Mouse (Mus musculus) WW6 (cell line): ENCODE measurements around the gene Cyp24a1.
A peak's percentile ranks its signal among the peaks of the same experiment; 100 is the strongest.
"Not testable (repeated sequence)": the region's sequence is repeated elsewhere in the genome, so short reads cannot be mapped to it uniquely, and the experiment has no call there.

Experiments
- DNase-seq: peaks from one replicate; pipeline ENCODE4 v3.0.0-alpha.2; 2013; ENCODE audit warnings: low read depth, low spot score

Cyp24a1 gene

GRCm38 (mm10) chr2:170496154-170496930, 603 bp downstream of the Cyp24a1 start, which contains the start of gene Pfdn4:
TSS of gene Pfdn4 (plus strand) at chr2:170496428.
- no peak for DNase-seq

GRCm38 (mm10) chr2:170494784-170495710, 1.9 kb downstream of the Cyp24a1 start:
- DNase-seq = no peak

GRCm38 (mm10) chr2:170487890-170488502, 8.9 kb downstream of the Cyp24a1 start:
- DNase-seq = no peak

- DNase-seq = no peak
Measured at GRCm38 (mm10) chr2:170487202-170487601, 9.7 kb downstream of the Cyp24a1 start.

- no peak for DNase-seq
Measured at GRCm38 (mm10) chr2:170483914-170484313, 13.0 kb downstream of the Cyp24a1 start.

- DNase-seq = no peak
Measured at GRCm38 (mm10) chr2:170482019-170482540, 14.9 kb downstream of the Cyp24a1 start.

GRCm38 (mm10) chr2:170476643-170477042, 20.3 kb downstream of the Cyp24a1 start:
- DNase-seq = no peak

GRCm38 (mm10) chr2:170476215-170476614, 20.7 kb downstream of the Cyp24a1 start:
- DNase-seq = no peak

- DNase-seq = no peak
Measured at GRCm38 (mm10) chr2:170475164-170475563, 21.8 kb downstream of the Cyp24a1 start.

GRCm38 (mm10) chr2:170474125-170474524, 22.8 kb downstream of the Cyp24a1 start:
- DNase-seq = no peak

GRCm38 (mm10) chr2:170470591-170470990, 26.4 kb downstream of the Cyp24a1 start:
- no peak for DNase-seq

- DNase-seq = peak; percentile 26
Measured at GRCm38 (mm10) chr2:170469616-170470308, 27.2 kb downstream of the Cyp24a1 start.

- peak; percentile 45 for DNase-seq
Measured at GRCm38 (mm10) chr2:170468009-170468408, 28.9 kb downstream of the Cyp24a1 start.

GRCm38 (mm10) chr2:170464817-170465216, 32.1 kb downstream of the Cyp24a1 start:
- DNase-seq = no peak

GRCm38 (mm10) chr2:170461652-170462051, 35.3 kb downstream of the Cyp24a1 start:
- no peak for DNase-seq

GRCm38 (mm10) chr2:170459805-170460204, 37.1 kb downstream of the Cyp24a1 start:
- no peak for DNase-seq

GRCm38 (mm10) chr2:170459183-170459582, 37.8 kb downstream of the Cyp24a1 start:
- no peak for DNase-seq

- not testable (repeated sequence) for DNase-seq
Measured at GRCm38 (mm10) chr2:170453809-170454208, 43.1 kb downstream of the Cyp24a1 start.

GRCm38 (mm10) chr2:170450933-170451332, 46.0 kb downstream of the Cyp24a1 start:
- DNase-seq = peak; percentile 36

GRCm38 (mm10) chr2:170447651-170448050, 49.3 kb downstream of the Cyp24a1 start:
- DNase-seq = no peak

- DNase-seq = no peak
Measured at GRCm38 (mm10) chr2:170446843-170447383, 50.0 kb downstream of the Cyp24a1 start.
